Mouse (Mus musculus) lung, adult 2 months (tissue): ENCODE measurements at regions not wholly inside any gene's neighbourhood (a gene's known extent, or its start where the extent isn't known, plus 50 kb on each side); places are given as distances from the start of the nearest gene placed in this dataset.

Experiments used
- CTCF ChIP-seq: fragments of 200-500 bp; IDR thresholded peaks from 2 replicates; pipeline ENCODE4 v1.5.1; 2011; ENCODE audit warnings: mild to moderate bottlenecking, low read length, control low read depth; ENCODE audit not compliant: insufficient read depth
- POLR2A ChIP-seq: fragments of 200-500 bp; IDR thresholded peaks from 2 replicates; pipeline ENCODE4 v1.6.1; 2011; ENCODE audit warnings: low read depth, mild to moderate bottlenecking, control low read depth, low read length, borderline replicate concordance; ENCODE audit errors: extremely low read depth

GRCm38 (mm10) chr8:103315742-103316141 lies 530.3 kb upstream of the Cdh11 start:
- TF ChIP-seq CTCF (no peak), POLR2A (no peak)
